Mouse (Mus musculus): Measurements from ENCODE around the gene Mtch1.
"Not testable (repeated sequence)": the region's sequence is repeated elsewhere in the genome, so short reads cannot be mapped to it uniquely, and the experiment has no call there.

Gene Mtch1

GRCm38 (mm10) chr17:29347645-29348256, at the start of gene Mtch1:
TSS of gene Mtch1 (minus strand) at chr17:29347934.
- peak; percentile 100 for DNase-seq

GRCm38 (mm10) chr17:29396821-29397242, 49.1 kb upstream of the Mtch1 start:
- peak; percentile 89 for DNase-seq

GRCm38 (mm10) chr17:29396056-29396799, 48.5 kb upstream of the Mtch1 start:
- no peak for DNase-seq

GRCm38 (mm10) chr17:29395381-29395780, 47.6 kb upstream of the Mtch1 start:
- no peak for DNase-seq

- DNase-seq = not testable (repeated sequence)
These were observed 47.0 kb upstream of the Mtch1 start for GRCm38 (mm10) chr17:29394761-29395160.

- DNase-seq = no peak
These were observed 46.5 kb upstream of the Mtch1 start for GRCm38 (mm10) chr17:29394106-29394760.

- DNase-seq = no peak
These were observed 45.8 kb upstream of the Mtch1 start for GRCm38 (mm10) chr17:29393335-29394089.

- no peak for DNase-seq
These were observed 43.5 kb upstream of the Mtch1 start for GRCm38 (mm10) chr17:29391280-29391679.

- DNase-seq = no peak
These were observed 41.2 kb upstream of the Mtch1 start for GRCm38 (mm10) chr17:29388978-29389377.

- DNase-seq = no peak
These were observed 38.0 kb upstream of the Mtch1 start for GRCm38 (mm10) chr17:29385746-29386145.

GRCm38 (mm10) chr17:29384850-29385438, 37.2 kb upstream of the Mtch1 start:
- no peak for DNase-seq

- DNase-seq = no peak
These were observed 36.2 kb upstream of the Mtch1 start for GRCm38 (mm10) chr17:29383923-29384322.

- DNase-seq = no peak
These were observed 34.7 kb upstream of the Mtch1 start for GRCm38 (mm10) chr17:29382417-29382816.

GRCm38 (mm10) chr17:29381472-29381871, 33.7 kb upstream of the Mtch1 start:
- DNase-seq = peak; percentile 89

- DNase-seq = no peak
These were observed 32.5 kb upstream of the Mtch1 start for GRCm38 (mm10) chr17:29380241-29380640.

GRCm38 (mm10) chr17:29378056-29378455, 30.3 kb upstream of the Mtch1 start:
- DNase-seq = no peak

GRCm38 (mm10) chr17:29375871-29376270, 28.1 kb upstream of the Mtch1 start:
- DNase-seq = no peak

- DNase-seq = peak; percentile 92
These were observed 23.4 kb upstream of the Mtch1 start for GRCm38 (mm10) chr17:29370984-29371723.

GRCm38 (mm10) chr17:29368726-29369125, 21.0 kb upstream of the Mtch1 start:
- DNase-seq = no peak

- no peak for DNase-seq
These were observed 17.4 kb upstream of the Mtch1 start for GRCm38 (mm10) chr17:29365105-29365621.

- DNase-seq = no peak
These were observed 15.4 kb upstream of the Mtch1 start for GRCm38 (mm10) chr17:29363109-29363508.

All from embryo, embryonic 11 days (tissue).